Mouse (Mus musculus) bone marrow macrophage, adult 2 months (primary cell): Measurements from ENCODE around the gene Sorcs2. TPM values are rescaled to one million over a fixed set of nuclear protein-coding genes. Genes with fewer than 3 reads are reported as not detected.

Experiments
- H3K27ac ChIP-seq: 2 replicates; pipeline ENCODE4 v1.5.1; 2012; ENCODE audit warnings: low read depth, low read length; ENCODE audit not compliant: insufficient read depth
- H3K4me1 ChIP-seq: 2 replicates; pipeline ENCODE4 v1.6.1; 2012; ENCODE audit warnings: low read length; ENCODE audit not compliant: control insufficient read depth, insufficient read depth
- H3K4me3 ChIP-seq: 2 replicates; pipeline ENCODE4 v1.5.1; 2012; ENCODE audit warnings: mild to moderate bottlenecking, low read length, moderate library complexity; ENCODE audit not compliant: insufficient read depth
- CTCF ChIP-seq: IDR thresholded peaks from 2 replicates; pipeline ENCODE4 v1.5.1; 2012; ENCODE audit warnings: low read depth, mild to moderate bottlenecking, low read length, moderate library complexity
- POLR2A ChIP-seq: IDR thresholded peaks from 2 replicates; pipeline ENCODE4 v1.6.1; 2012; ENCODE audit warnings: mild to moderate bottlenecking, low read depth, low read length, borderline replicate concordance
- polyA plus RNA-seq: library from polyadenylated mRNA; stranded (reverse); fragments of >200 nt; gene quantifications from 2 replicates; pipeline ENCODE4 v1.2.4, GENCODE M21; 2012; ENCODE audit not compliant: missing spikeins, insufficient read depth, insufficient read length

Gene Sorcs2
- polyA plus RNA-seq, 1 experiment, result 0.31 TPM

GRCm38 (mm10) chr5:36024003-36024685 lies 373.8 kb downstream of the Sorcs2 start:
- Histone ChIP-seq H3K4me3 (no peak overlapping the region), H3K27ac (no peak overlapping the region), H3K4me1 (no peaks in the 10 kb centered on the region)
- TF ChIP-seq CTCF (no peak), POLR2A (no peak)

GRCm38 (mm10) chr5:36022361-36022760 lies 375.6 kb downstream of the Sorcs2 start:
- Histone ChIP-seq H3K4me1 (no peaks in the 10 kb centered on the region), H3K4me3 (no peak overlapping the region), H3K27ac (no peak overlapping the region)
- TF ChIP-seq CTCF, result no peak
- no peak for TF ChIP-seq POLR2A

GRCm38 (mm10) chr5:36021091-36021490 lies 376.8 kb downstream of the Sorcs2 start:
- no peak overlapping the region for H3K27ac ChIP-seq
- TF ChIP-seq CTCF, result no peak
- no peak for TF ChIP-seq POLR2A
- H3K4me1 ChIP-seq, result no peaks in the 10 kb centered on the region
- no peak overlapping the region for H3K4me3 ChIP-seq

- Histone ChIP-seq H3K27ac (no peak overlapping the region), H3K4me3 (no peak overlapping the region)
- TF ChIP-seq POLR2A (no peak), CTCF (no peak)
Measured at GRCm38 (mm10) chr5:36018366-36018765, 379.6 kb downstream of the Sorcs2 start.

GRCm38 (mm10) chr5:36009405-36009804 lies 388.5 kb downstream of the Sorcs2 start:
- Histone ChIP-seq H3K4me1 (no peaks in the 10 kb centered on the region), H3K27ac (no peak overlapping the region), H3K4me3 (no peak overlapping the region)
- TF ChIP-seq CTCF (no peak), POLR2A (no peak)

More at GRCm38 (mm10) chr5:36018366-36018765, 379.6 kb downstream of the Sorcs2 start:
- H3K4me1 ChIP-seq, result no peaks in the 10 kb centered on the region

- H3K27ac ChIP-seq, result no peak overlapping the region
- no peaks in the 10 kb centered on the region for H3K4me1 ChIP-seq
- no peak overlapping the region for H3K4me3 ChIP-seq
- TF ChIP-seq POLR2A (no peak), CTCF (no peak)
Measured at GRCm38 (mm10) chr5:36007649-36008048, 390.3 kb downstream of the Sorcs2 start.

GRCm38 (mm10) chr5:36006586-36006985 lies 391.4 kb downstream of the Sorcs2 start:
- Histone ChIP-seq H3K4me3 (no peak overlapping the region), H3K4me1 (no peaks in the 10 kb centered on the region), H3K27ac (no peak overlapping the region)
- TF ChIP-seq POLR2A, result no peak
- no peak for TF ChIP-seq CTCF

GRCm38 (mm10) chr5:36006106-36006505 lies 391.8 kb downstream of the Sorcs2 start:
- Histone ChIP-seq H3K4me3 (no peak overlapping the region), H3K27ac (no peak overlapping the region), H3K4me1 (no peaks in the 10 kb centered on the region)
- TF ChIP-seq CTCF (no peak), POLR2A (no peak)

- Histone ChIP-seq H3K27ac (no peak overlapping the region), H3K4me3 (no peak overlapping the region), H3K4me1 (no peaks in the 10 kb centered on the region)
- TF ChIP-seq CTCF (no peak), POLR2A (no peak)
Measured at GRCm38 (mm10) chr5:36003797-36004196, 394.1 kb downstream of the Sorcs2 start.

GRCm38 (mm10) chr5:35989986-35990735 lies 407.8 kb downstream of the Sorcs2 start:
- H3K4me3 ChIP-seq, result no peak overlapping the region
- TF ChIP-seq POLR2A (no peak), CTCF (no peak)
- H3K4me1 ChIP-seq, result no peaks in the 10 kb centered on the region
- H3K27ac ChIP-seq, result no peak overlapping the region

- H3K4me3 ChIP-seq, result no peak overlapping the region
- TF ChIP-seq CTCF, result no peak
- no peak for TF ChIP-seq POLR2A
- H3K4me1 ChIP-seq, result no peaks in the 10 kb centered on the region
- H3K27ac ChIP-seq, result no peak overlapping the region
Measured at GRCm38 (mm10) chr5:35989506-35989905, 408.4 kb downstream of the Sorcs2 start.
